Mouse (Mus musculus) mesoderm, embryonic 11.5 days (tissue): ENCODE measurements at regions not wholly inside any gene's neighbourhood (a gene's known extent, or its start where the extent isn't known, plus 50 kb on each side); places are given as distances from the start of the nearest gene placed in this dataset.

Experiments used
- DNase-seq: peaks from one replicate; pipeline ENCODE4 v3.0.0-alpha.2; 2012; ENCODE audit warnings: low read depth, low spot score

DNA sequence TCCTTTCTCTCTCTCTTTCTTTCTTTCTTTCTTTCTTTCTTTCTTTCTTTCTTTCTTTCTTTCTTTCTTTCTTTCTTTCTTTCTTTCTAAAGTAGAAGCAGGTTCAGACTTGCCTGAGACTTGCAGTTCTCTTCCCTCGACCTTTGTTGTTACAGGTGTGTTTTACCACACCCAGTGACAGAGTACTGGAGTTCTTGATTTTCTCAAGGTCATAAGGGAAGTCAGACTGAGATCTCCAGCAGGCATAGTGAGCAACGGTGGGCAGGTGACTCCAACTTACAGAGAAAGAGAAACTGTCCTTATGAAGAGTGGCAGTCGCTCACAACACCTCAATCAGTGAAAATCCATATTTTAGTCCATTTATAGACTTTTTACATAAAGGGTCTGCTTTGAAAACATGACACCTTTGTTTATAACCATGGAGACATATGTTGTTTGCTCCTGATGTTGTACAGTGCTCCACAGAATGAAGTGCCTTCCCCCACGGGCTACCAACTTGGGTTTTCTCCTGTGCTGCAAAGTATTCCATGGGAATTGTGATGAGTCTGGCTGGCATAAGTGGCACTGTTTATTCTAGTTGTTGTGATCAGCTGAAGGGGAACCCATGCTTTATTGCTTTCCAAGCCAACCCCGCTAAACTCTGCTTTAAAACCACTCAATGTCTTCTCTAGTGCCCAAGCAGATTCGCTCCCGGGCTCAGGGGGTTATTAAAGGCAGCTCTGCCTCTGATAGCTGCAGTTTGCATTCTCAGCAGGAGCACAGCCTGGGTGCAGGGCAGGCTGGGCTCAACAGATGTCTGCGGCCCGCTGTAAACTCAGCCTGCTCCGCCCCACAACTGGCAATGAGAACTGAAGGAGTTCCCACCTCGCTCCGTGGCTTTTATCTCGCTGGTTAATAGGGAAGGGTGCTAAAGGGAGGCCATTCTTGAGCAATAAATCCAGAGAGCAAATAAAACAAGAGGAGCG lies 132.6 kb upstream of the Jade1 start:
- DNase-seq = peak; percentile 41

DNA sequence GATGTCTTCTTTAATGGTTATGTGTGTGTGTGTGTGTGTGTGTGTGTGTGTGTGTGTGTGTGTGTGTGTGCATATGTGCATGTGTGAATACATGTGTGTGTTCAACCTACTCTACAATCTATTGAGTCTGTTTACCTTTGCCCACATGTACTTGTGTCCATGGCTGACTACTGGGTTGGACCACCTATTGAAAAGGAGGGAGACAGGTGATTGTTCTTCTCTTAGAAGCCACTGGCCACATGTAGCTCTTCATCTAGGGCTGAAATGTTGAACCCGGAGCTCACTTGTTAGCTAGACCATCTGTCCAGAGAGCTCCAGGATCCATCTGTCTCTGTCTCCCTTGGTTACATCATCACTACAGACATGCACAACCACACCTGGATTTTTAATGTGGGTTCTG lies 141.8 kb upstream of the Jade1 start:
- no peak for DNase-seq

DNA sequence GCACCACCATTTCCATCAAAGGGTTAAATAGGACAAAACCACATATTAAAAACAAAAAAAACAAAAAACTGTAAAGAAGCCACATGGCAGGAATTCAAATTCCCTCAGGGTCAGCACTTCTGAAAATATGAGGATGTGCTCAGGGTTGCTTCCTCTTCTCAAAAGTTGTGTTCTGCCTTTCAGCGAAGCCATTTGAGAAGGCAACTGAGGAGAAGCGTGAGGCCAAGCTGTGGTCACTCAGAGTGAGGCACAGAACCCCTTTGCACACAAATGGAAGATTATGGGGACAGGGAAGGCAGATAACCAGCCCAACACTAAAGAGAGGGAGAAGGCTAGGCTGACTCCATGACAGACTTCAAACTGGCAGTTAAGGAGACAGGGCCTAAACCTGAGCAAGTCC lies 142.8 kb upstream of the Jade1 start:
- DNase-seq = no peak

DNA sequence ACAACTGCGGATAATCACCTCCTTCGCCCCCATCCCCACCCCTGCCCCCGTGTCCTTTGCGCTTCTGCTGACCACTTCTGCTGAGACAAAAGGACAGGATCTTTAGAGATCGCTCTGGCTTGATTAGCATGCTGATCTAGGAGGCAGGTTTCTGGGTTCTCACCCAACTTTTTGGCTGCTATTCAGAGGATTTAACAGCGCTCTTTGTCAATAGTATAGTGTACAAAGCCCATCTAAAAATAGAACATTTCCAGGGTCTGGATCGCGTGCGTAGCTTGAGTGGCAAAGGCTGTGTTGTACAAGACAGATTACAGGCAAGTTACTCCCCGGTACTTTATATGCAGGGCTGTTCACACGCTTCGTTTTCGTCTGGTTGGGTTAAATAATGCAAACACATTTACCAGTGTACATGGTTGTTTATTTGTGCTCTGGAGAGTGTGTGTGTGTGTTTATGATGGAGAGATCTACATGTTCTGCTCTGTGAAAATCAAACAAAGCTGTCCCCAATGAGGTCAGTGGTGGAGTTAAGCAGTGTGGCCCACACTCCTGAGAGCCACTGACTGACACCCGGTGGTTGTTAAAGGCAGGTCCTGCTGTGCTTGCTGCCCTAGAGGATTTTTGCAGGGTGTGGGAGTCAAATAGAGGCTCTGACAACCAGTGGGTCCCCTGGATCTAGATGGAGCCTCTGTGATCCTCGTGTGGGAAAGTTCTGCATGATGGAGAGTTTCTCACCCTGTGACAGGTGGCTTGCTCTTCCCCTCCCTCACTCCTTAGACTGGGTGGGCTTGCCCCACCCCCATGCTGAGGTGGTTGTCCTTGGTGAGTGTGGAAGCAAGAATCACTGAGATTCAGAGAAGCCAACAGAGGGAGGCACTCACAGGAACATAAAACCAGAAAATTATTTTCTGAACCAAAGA lies 146.5 kb upstream of the Jade1 start:
- no peak for DNase-seq

DNA sequence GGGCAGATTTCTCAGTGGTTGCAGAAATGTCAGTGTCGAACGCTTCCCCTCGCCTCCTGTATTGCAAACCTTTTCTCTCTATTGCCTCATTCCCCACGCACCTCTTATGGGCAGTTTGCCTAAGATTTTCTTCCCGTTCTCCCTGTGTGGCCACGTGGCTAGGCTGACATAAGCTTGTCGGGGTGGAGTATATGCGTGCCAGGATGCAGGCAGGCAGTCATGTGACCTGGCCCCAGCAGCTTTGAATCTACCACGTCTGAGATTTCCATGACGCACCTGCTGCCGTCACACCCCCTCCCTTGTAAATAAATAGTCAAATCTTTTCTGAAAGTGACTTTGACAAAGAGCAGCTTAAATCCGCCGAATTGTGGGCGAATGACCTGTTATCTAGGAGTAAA lies 147.1 kb upstream of the Jade1 start:
- peak; percentile 62 for DNase-seq

DNA sequence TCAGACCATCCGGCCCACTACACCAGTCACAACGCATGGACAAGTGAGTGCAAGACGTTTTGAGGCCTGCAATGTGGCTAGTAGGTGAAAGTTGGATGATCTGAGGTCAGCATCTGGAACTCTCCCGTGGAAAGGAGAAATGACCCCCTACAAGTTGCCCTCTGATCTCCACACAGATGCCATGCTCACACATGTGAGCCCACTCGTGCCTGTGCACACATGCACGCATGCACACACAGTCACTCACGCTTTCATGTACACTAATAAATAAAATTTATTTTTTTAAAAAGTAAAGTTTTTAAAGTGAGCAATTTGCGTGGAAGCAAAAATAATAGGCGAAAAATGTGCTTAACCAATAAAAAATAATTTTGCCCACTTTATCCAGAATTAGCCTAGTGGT lies 147.5 kb upstream of the Jade1 start:
- no peak for DNase-seq

DNA sequence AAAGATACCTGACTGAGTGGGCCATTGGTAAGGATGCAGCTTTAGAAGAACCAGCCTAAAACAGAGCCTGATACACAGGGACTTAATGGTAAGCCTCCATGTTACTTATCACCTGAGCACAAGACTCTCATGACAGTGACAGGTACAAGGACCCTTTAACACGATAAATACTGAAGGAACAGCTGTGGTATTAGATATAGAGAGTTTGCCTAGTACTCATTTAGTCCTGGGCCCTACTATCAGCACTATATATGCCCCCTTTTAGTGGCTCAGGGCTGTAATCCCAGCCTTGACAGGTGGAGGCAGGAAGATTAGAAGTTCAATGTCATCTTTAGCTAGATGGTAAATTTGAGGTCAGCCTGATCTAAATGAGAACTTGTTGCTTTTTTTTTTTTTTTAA lies 148.0 kb upstream of the Jade1 start:
- no peak for DNase-seq

DNA sequence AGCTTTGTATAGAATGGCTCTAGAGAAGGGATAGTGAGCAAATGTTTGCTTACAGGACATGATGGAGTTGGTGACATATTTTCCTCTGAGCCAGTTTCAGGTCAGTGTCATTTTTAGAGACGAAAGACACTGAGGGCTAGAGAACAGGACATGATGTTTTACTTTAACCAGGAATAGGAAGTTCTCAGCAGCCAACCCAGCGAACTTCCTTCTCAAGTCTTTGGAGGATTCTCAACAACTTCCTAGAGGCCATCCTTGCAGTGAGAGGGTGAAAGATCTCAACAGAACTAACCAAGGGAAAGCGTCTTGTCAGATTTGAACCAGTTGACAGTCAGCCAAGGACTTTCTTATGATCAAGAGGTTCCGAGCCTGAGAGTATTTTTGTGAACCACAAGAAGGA lies 153.7 kb upstream of the Jade1 start:
- no peak for DNase-seq

DNA sequence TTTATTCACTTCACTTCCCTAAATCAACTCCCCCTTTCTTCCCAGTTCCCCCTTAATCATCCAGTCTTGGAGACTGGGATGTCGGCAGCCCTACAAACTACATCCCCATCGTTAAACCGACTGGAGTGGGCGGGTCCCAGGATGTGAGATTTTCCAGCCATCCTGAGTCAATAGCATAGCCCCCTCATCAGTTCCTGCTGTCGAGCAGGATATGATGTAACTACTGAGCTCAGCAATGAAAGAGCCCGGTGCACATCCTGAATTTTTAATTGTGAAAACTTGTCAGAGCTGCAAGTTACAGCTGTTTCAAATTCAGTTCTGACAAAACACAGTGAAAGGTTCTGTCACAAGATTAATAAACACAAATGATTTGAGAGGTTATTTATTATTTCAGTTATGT lies 165.7 kb upstream of the Jade1 start:
- no peak for DNase-seq

DNA sequence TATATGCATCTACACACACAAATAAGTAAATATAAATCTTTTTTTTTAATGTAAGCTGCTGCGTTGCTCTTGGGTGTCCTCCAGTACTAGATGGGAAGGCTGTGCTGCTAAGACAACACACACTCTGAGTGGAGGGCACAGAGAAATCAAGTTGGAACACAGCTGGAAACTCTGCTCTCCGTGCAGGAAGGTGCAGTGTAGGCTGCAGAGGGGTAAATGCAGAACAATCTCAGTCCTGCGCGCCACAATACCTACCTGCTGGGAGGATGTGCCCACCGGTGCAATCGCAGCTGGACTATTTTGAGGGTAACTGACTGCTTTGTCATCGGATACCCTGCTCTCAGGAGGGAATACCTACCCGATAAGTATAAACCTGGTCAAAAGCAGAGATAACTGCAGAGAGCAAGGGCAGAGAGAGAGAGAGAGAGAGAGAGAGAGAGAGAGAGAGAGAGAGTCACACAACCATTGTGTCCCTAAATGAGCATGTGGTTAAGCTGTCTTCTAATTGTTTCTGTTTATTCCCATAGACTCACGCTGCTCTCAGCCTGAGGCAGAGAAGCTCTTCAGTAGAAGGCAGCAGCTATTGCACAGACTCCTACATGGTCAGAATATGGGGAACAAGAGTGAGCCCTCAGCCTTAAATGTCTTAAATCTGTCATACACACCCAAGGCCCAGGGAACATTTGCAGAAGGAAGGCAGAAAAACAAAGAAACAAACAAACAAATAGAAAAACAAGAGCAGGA lies 167.9 kb upstream of the Jade1 start:
- no peak for DNase-seq

DNA sequence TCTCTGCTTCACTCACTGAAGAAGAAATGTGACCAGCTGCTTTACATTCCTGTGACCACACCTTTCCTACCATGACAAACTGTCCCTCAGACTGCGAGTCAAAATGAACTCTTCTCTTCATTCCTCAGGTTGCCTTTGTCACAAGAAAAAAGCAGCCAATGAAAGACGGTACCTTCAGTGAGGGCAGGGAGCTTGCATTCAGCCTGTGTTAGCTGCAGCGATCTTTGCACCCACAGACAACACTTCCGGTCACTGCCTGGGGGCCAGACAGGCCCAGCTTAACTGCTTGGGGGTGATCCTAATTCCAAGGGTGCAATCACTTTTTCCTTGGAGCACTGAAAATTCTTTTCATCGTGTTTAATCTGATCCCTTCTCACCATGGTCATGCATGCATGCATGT lies 169.2 kb upstream of the Jade1 start:
- DNase-seq = no peak

DNA sequence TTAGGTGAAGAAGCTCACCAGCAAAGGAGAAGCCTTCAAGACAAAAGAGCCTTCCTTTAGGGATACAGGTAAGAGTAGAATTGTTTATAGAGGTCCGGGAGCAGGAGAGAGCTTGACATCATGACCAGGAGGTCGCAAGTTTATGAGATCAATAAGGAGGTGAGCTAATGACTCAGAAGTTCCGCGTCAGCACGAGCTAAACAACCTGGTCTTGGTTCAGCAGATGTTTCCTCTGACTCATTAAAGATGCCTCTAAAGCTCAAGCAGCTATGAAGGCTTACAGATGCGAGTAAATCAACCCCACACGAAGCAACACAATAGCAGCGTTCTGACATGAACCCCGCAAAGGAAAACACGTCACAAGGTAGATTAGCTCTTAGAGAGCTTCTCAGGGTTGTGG lies 171.1 kb upstream of the Jade1 start:
- no peak for DNase-seq

DNA sequence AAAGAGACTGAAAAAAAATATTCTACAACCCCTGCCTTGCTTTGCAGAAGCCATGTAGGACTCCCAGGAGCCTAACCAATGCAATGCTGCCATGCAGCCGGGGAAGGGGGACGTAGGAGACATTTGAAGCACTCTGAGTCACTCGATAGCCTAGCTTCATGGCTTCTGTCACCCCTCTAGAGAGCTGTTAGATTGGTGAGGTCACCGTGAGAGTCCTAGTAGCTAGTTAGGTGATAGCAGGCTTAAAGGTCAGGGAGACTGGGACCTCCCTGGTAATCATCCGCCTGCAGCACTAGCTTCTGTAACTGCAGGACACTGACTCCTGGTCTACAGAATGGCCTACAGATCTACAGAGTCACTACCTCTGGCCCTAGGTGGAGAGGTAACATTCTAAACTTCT lies 177.0 kb upstream of the Jade1 start:
- no peak for DNase-seq

DNA sequence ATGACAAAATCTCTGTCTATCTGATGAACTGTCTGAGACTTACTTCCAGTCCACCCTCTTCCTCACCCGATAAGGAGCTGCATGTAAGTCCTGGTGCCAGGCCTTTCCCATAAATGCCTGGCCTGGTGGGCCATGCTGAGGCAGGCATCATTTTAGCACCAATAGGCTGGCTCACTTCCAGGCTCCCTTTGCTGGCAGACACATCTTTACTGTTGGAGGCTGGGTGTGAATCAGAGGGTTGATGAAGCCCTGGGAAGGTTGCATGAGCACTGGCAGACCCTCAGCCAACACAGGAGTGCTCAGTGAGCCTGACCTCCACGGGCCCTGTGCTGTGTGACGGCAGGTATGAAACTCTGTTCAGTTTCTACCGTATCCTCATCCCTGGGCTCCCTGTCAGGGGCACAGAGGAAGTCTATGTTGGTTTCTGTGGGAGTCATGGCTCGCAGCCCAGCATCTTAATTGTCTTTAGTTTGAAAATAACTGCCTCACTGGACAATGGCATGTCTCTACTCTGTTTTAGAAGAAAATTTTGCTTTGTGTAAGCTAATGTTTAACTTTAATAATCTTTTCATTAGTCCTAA lies 177.6 kb upstream of the Jade1 start:
- DNase-seq = no peak

DNA sequence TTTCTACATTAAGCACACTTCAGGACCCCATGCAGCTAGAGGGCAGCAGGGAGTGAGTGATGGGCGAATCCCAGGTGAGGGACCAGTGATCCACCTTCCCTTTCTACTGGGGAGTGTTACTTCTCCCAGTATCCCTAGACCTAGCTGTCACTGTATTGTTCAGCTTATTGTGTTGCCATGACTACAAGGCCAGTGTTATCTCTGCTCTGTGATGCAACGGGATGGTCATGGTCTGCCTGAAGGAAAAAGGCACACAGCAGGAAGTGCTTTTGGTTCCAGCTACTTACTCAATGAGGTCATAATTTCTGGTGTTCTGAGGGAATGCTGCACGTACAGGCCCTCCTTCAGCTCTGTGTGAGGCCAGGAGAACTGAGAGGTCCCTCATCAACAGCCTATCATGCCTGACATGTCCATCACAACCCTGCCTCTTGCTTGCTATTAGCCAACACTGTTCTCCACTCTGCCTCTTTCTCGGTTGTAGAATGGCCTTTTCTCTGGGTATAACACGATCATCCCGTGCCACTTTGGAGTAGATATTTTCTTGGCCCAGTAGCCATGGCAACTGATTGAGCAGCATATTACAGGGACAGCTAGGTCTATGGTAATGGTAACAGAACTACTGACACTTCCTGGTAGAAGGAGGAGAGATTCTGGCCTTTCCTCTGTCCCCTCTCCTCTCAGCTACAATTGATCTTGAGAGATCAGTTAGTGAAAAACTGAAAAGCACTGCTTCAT lies 178.5 kb upstream of the Jade1 start:
- peak; percentile 48 for DNase-seq

DNA sequence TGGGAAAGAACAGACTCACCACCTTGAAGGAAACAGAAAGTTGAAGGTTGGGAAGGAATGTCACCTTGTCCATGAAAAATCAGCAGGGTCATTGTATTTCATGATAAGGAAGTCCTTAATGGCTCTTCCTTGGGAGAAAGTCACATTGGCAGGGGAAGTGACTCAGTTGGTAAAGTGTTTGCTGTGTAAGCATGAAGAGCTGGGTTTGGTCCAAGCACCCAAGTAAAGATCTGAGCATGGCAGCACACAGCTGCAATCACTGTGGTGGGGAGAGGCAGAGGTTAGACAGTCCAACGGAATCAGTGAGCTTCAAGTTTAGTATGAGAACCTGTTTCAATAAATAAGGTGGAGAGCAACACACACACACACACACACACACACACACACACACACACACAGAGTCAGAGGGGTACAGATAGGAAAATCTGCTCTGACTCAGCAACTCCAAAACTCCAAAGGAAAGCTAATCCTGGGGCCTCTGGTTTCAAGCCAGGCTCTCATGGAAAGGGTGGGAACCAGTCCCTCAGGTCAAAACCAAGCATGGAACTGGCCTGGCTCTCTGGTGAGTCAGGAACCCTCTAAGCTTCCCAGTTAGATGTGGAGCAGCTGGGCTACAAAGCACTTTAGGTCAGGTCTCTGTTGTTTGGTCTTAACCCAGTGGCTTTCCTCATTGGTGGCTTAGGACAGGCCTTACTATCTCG lies 180.2 kb upstream of the Jade1 start:
- DNase-seq = no peak

DNA sequence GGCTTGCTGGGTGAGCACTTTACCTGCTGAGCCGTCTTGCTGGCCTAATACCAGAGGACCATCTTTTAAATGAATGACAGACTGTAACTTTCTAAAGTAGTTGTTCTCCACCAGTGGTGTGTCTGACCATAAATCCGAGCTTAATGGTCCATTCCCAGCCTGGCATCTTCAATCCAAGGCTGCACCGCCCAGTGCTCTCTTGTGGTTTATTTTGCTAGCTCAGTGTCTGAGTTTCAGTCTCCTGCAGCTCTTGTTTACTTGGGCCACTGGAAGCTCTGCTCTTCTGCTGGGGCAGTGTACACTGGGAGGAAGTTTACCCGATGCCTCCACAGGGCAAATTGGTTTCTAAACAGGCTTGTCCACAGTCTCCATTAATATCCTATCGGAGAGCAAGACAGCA lies 182.3 kb upstream of the Jade1 start:
- no peak for DNase-seq

DNA sequence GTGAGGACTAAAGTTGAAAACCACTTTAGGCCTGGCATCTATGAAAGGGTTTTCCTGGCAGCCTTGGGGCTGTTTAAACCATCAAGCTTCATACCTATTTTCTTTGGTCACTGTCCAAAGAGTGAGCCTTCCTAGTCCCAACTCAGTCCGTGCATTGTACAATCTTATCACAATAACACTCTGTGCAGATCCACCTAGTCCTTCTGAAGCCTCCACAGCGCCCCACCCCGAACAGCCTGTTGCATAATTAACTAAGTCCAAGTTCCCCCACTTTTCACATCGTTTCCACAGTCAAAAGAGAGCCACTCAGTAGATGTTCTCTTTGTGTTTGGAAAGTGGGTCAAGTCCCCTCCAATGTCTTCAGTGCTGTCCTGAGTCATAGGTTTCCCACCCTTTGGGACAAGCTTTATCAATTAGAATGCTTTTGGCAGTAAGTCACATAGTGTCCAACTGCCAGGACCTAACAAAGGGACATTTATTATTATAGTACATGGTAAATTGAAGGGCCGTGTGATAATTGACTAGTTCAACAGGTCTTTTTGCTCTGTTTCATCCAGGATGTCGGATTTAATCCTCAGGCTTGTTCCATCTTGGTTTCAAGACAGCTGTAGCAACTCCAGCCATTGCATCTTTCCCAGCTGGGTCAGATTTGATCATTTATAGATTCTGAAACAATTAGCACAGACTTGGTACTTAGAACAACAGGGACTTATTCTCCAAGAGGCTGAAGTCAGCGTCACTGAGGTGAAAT lies 187.0 kb upstream of the Jade1 start:
- DNase-seq = no peak

DNA sequence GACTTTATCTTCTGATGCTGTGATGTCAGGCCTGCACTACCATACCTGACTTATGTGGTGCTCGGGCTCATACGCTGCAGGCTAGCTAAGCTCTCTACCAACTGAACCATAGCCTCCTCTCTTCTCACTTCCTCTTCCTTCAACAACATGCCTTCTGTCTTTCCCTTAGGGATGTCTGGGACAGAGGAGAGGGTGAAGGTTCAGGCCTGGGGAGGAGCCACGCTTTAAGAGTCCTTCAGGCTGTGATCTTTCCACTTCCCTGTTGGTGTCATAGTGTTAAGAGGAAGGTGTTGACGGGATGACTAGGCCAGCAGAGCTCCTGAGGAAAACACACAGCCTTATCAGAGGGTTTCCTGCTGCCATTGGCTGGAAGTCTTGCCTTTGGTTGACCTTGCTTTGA lies 188.8 kb upstream of the Jade1 start:
- no peak for DNase-seq

DNA sequence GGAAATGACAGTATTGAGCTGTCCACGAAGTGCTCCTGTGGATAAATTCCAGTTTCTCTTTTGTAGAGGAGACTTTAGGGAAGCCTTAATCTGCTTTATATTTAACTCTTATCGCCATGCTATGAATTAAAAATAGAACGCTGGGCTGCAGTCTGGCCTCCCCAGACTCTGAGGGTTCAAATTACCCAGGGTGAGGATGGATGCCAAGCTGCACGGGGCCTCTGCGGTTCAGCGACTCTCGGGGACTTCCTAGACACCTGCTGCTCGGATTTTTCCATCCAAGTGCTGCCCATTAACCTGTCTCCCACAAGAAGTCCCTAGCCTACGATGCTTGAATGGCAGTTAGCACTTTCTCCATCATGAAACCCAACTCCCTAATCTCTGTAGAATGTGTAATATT lies 189.3 kb upstream of the Jade1 start:
- no peak for DNase-seq
